ENCODE assay signal across 23 mouse cellular contexts in the genomic region with DNA sequence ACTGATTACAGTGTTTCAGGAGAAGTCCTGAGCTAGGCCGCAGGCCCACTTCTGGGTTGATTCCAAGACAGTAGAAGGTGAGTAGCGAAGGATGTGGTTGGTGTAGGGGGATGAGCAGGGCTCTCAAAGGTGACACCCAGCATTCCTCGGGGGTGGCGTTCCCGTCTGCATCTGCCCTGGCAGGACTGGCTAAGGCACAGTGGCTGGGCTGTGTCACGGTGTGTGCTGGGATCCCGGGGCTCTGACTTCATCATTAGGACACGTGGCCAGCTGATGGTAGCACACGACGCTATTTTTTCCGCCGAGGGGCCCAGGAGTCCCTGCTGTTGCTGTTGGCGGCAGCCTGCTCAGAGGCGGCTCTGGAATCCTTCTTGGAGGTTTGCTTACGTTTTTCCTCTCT. TPM values are rescaled to one million over a fixed set of nuclear protein-coding genes. Genes with fewer than 3 reads are reported as not detected.
A peak's percentile ranks its signal among the peaks of the same experiment; 100 is the strongest.
DNase-seq lines count a peak whose midpoint lies in the region; ATAC-seq and TF ChIP-seq lines count a peak whose summit lies in the region.
"Had no signal": no experiment of that assay in that cellular context is flagged by ENCODE, and none has a peak within 500 bp of the region (broad histone marks: within the 10 kb centered on the region; RNA-seq: fewer than 3 reads in every experiment).

No protein-coding gene starts in this region.

- peaks cover 3% of the 10 kb centered on the region for H3K79me2 ChIP-seq in heart, adult 2 months (replicated peaks; ENCODE audit: control insufficient read depth, insufficient read depth, low read length)

- no peak overlapping the region for H3K9ac ChIP-seq in heart, adult 2 months (ENCODE audit: low read depth, low read length)
- H3K9ac ChIP-seq in heart, postnatal 0 days (replicated peaks; ENCODE audit: low read depth, low read length) = no peak overlapping the region
- peak overlapping the region; percentile 64 for H3K9ac ChIP-seq in ES-Bruce4 (ENCODE audit: low read depth, poor library complexity, severe bottlenecking)
- H3K9ac ChIP-seq: embryonic facial prominence, embryonic 13.5 days; hindbrain, embryonic 12.5 days had no signal

- ATAC-seq in heart, postnatal 0 days (ENCODE audit: insufficient read depth, low read depth) = no peak
- ATAC-seq: activated CD4-positive, CD25-positive, alpha-beta regulatory T cell, adult 4 months; forebrain, embryonic 14.5 days; hindbrain, embryonic 16.5 days; inflammation-experienced regulatory T-cells, adult 6 months; intestine, postnatal 0 days; Patski had no signal

- 67% methylated on average over 15 of the region's 15 CpGs for WGBS in heart, adult 2 months
- WGBS in heart, embryonic 10.5 days = 81% methylated on average over 15 of the region's 15 CpGs
- WGBS in heart, postnatal 0 days = 69% methylated on average over 15 of the region's 15 CpGs

- TF ChIP-seq CTCF in heart, adult 2 months (IDR thresholded peaks at IDR 0.05) = no peak
- TF ChIP-seq CTCF in heart, postnatal 0 days (IDR thresholded peaks at IDR 0.05; ENCODE audit: low read depth) = no peak
- TF ChIP-seq CTCF in E14TG2a.4 (conservative IDR thresholded peaks at IDR 0.05; ENCODE audit: low read length) = no peak
- TF ChIP-seq CTCF in ES-Bruce4 (IDR thresholded peaks at IDR 0.05; ENCODE audit: low read depth, low read length) = no peak

- no peak overlapping the region for H3K4me2 ChIP-seq in heart, postnatal 0 days (ENCODE audit: low read depth, low read length)
- H3K4me2 ChIP-seq: embryonic facial prominence, embryonic 13.5 days; hindbrain, embryonic 12.5 days had no signal

- no peak for DNase-seq in heart, adult 2 months
- DNase-seq in heart, embryonic 10.5 days (ENCODE audit: low spot score) = no peak
- DNase-seq in heart, postnatal 0 days (ENCODE audit: low spot score) = no peak
- DNase-seq in heart, postnatal 10 days = no peak
- DNase-seq in left cerebral cortex, adult 18-20 months (ENCODE audit: low spot score in 2 of 2) = no peak
- DNase-seq: adrenal gland, postnatal 14 days; cerebellum, adult 18-20 months; cerebellum, adult 9-11 months; cerebellum, postnatal 36 days; heart, postnatal 4 days; kidney, adult 8-10 months had no signal

- no peaks in the 10 kb centered on the region for H3K9me3 ChIP-seq in heart, embryonic 10.5 days
- no peaks in the 10 kb centered on the region for H3K9me3 ChIP-seq in heart, postnatal 0 days (replicated peaks; ENCODE audit: control insufficient read depth, low read length)
- H3K9me3 ChIP-seq in E14TG2a.4 (ENCODE audit: low read length) = no peaks in the 10 kb centered on the region
- H3K9me3 ChIP-seq in ES-Bruce4 (replicated peaks; ENCODE audit: control insufficient read depth, insufficient read depth, low read length, poor library complexity, severe bottlenecking) = no peaks in the 10 kb centered on the region
- H3K9me3 ChIP-seq: embryonic facial prominence, embryonic 13.5 days; hindbrain, embryonic 12.5 days had no signal

- peak overlapping the region; percentile 82 for H3K27ac ChIP-seq in heart, adult 2 months
- no peak overlapping the region for H3K27ac ChIP-seq in heart, embryonic 10.5 days
- H3K27ac ChIP-seq in heart, postnatal 0 days (ENCODE audit: low read depth) = peak overlapping the region; percentile 41
- H3K27ac ChIP-seq in ES-Bruce4 (ENCODE audit: insufficient read depth, low read length) = no peak overlapping the region
- H3K27ac ChIP-seq: embryonic facial prominence, embryonic 13.5 days; hindbrain, embryonic 12.5 days had no signal

- H3K36me3 ChIP-seq in heart, adult 2 months (ENCODE audit: control insufficient read depth, insufficient read depth, low read length) = no peaks in the 10 kb centered on the region; the same call in 1 of the 2 replicates
- H3K36me3 ChIP-seq in heart, embryonic 10.5 days = peaks cover 46% of the 10 kb centered on the region
- H3K36me3 ChIP-seq in heart, postnatal 0 days (replicated peaks; ENCODE audit: control insufficient read depth, insufficient read depth, low read length) = peaks cover 40% of the 10 kb centered on the region
- H3K36me3 ChIP-seq in E14TG2a.4 (ENCODE audit: insufficient read depth, low read length) (peaks cover 54% of the 10 kb centered on the region), ES-Bruce4 (ENCODE audit: control insufficient read depth, insufficient read depth, low read length, poor library complexity, severe bottlenecking) (no peaks in the 10 kb centered on the region)

- TF ChIP-seq EP300 in heart, adult 2 months (IDR thresholded peaks at IDR 0.05; ENCODE audit: insufficient read depth, low read depth, low read length) = no peak
- TF ChIP-seq EP300 in heart, postnatal 0 days (IDR thresholded peaks at IDR 0.05; ENCODE audit: low read depth) = no peak
- no peak for TF ChIP-seq EP300 in ES-Bruce4 (IDR thresholded peaks at IDR 0.05; ENCODE audit: insufficient read depth, low read depth, low read length)

- intact Hi-C loops in heart, adult 2 months (cut with DNase I) = no loop called here
- intact Hi-C loops in heart, postnatal 10 days (cut with DNase I) = loop anchor here (2.0 kb wide), 1 partner anchor 35 kb away; no protein-coding TSS in a partner anchor

- no peak for TF ChIP-seq POLR2A in heart, adult 2 months (IDR thresholded peaks at IDR 0.05; ENCODE audit: insufficient read depth, low read depth, low read length)
- TF ChIP-seq POLR2A in ES-Bruce4 (IDR thresholded peaks at IDR 0.05; ENCODE audit: insufficient read depth, low read length) = no peak

- H3K27me3 ChIP-seq in heart, adult 2 months (ENCODE audit: control insufficient read depth, insufficient read depth, low read length) = no peaks in the 10 kb centered on the region
- H3K27me3 ChIP-seq in heart, embryonic 10.5 days (ENCODE audit: insufficient read depth, poor library complexity, severe bottlenecking) = no peaks in the 10 kb centered on the region
- no peaks in the 10 kb centered on the region for H3K27me3 ChIP-seq in heart, postnatal 0 days (ENCODE audit: control insufficient read depth, insufficient read depth, low read length)
- H3K27me3 ChIP-seq in E14TG2a.4 (ENCODE audit: insufficient read depth, low read length) (no peaks in the 10 kb centered on the region), ES-Bruce4 (ENCODE audit: control insufficient read depth, insufficient read depth, low read length, poor library complexity, severe bottlenecking) (no peaks in the 10 kb centered on the region)
- H3K27me3 ChIP-seq: embryonic facial prominence, embryonic 13.5 days; hindbrain, embryonic 12.5 days; Patski had no signal

- H3K4me3 ChIP-seq in heart, adult 2 months = no peak overlapping the region
- no peak overlapping the region for H3K4me3 ChIP-seq in heart, embryonic 10.5 days
- H3K4me3 ChIP-seq in heart, postnatal 0 days (ENCODE audit: low read depth, low read length) = no peak overlapping the region
- H3K4me3 ChIP-seq in E14TG2a.4 (replicated peaks; ENCODE audit: low read length) = peak overlapping the region; percentile 69
- H3K4me3 ChIP-seq in ES-Bruce4 (ENCODE audit: low read depth, low read length) = peak overlapping the region; percentile 26; the same call in 1 of the 2 replicates
- H3K4me3 ChIP-seq: embryonic facial prominence, embryonic 13.5 days; hindbrain, embryonic 12.5 days had no signal

- peaks cover 7% of the 10 kb centered on the region for H3K4me1 ChIP-seq in heart, adult 2 months (ENCODE audit: control insufficient read depth, insufficient read depth, low read length)
- H3K4me1 ChIP-seq in heart, embryonic 10.5 days = peaks cover 20% of the 10 kb centered on the region
- H3K4me1 ChIP-seq in heart, postnatal 0 days (ENCODE audit: control insufficient read depth, insufficient read depth) = peaks cover 10% of the 10 kb centered on the region; the same call in 1 of the 2 replicates
- H3K4me1 ChIP-seq in E14TG2a.4 (replicated peaks; ENCODE audit: low read depth, low read length) (peaks cover 44% of the 10 kb centered on the region), ES-Bruce4 (ENCODE audit: control insufficient read depth, insufficient read depth, low read length) (peaks cover 2% of the 10 kb centered on the region)

RNA-seq across cellular contexts. Expression of gene Lmf2, which starts 4.2 kb away (rescaled TPM):
- total RNA-seq in heart, adult 2 months (2021) = 10 to 100 TPM; 25.7 to 26.1 TPM
- 32.9 and 33.3 TPM in 2 replicates for polyA plus RNA-seq in heart, adult 2 months (2012; rRNA removed)
- polyA plus RNA-seq in heart, embryonic 10.5 days (2016; fragmentation: Nextera tagmentation; extraction: Ambion mirVana) = 51.5 and 55.2 TPM in 2 replicates
- total RNA-seq in heart, postnatal 0 days (2014; rRNA removed; ENCODE audit: low replicate concordance) = 26.9 and 33.5 TPM in 2 replicates
- 31.4 and 33.3 TPM in 2 replicates for polyA plus RNA-seq in heart, postnatal 0 days (2015; fragmentation: Nextera tagmentation; extraction: Ambion mirVana)
- total RNA-seq in heart, postnatal 10 days (2021) = 10 to 100 TPM; 44.2 to 48.9 TPM
- 41.4 and 42.1 TPM in 2 replicates for polyA plus RNA-seq in ES-Bruce4 (2011; ENCODE audit: insufficient read depth, insufficient read length, low read depth, missing spikeins)
- total RNA-seq in left cerebral cortex, adult 18-20 months (2021) = 10 to 100 TPM; 17.8 to 21.2 TPM

RNA-seq across cellular contexts. Expression of gene Ncaph2, which starts 4.2 kb away (rescaled TPM):
- 10 to 100 TPM; 49.3 to 55.7 TPM for total RNA-seq in heart, adult 2 months (2021)
- polyA plus RNA-seq in heart, adult 2 months (2012; rRNA removed) = 69.9 and 70.0 TPM in 2 replicates
- polyA plus RNA-seq in heart, embryonic 10.5 days (2016; fragmentation: Nextera tagmentation; extraction: Ambion mirVana) = 137 and 150 TPM in 2 replicates
- 83.8 and 136 TPM in 2 replicates for total RNA-seq in heart, postnatal 0 days (2014; rRNA removed; ENCODE audit: low replicate concordance)
- polyA plus RNA-seq in heart, postnatal 0 days (2015; fragmentation: Nextera tagmentation; extraction: Ambion mirVana) = 59.4 and 64.3 TPM in 2 replicates
- 10 to 100 TPM; 79.2 to 80.9 TPM for total RNA-seq in heart, postnatal 10 days (2021)
- polyA plus RNA-seq in ES-Bruce4 (2011; ENCODE audit: insufficient read depth, insufficient read length, low read depth, missing spikeins) = 164 and 173 TPM in 2 replicates
- 100 to 1,000 TPM; 111 to 119 TPM for total RNA-seq in left cerebral cortex, adult 18-20 months (2021)

RNA-seq across cellular contexts. Expression of gene Miox, which starts 17.1 kb away (rescaled TPM):
- total RNA-seq in heart, adult 2 months (2021) = not detected
- polyA plus RNA-seq in heart, adult 2 months (2012; rRNA removed) = not detected in 2 replicates
- polyA plus RNA-seq in heart, embryonic 10.5 days (2016; fragmentation: Nextera tagmentation; extraction: Ambion mirVana) = not detected in 2 replicates
- total RNA-seq in heart, postnatal 0 days (2014; rRNA removed; ENCODE audit: low replicate concordance) = not detected in 2 replicates
- polyA plus RNA-seq in heart, postnatal 0 days (2015; fragmentation: Nextera tagmentation; extraction: Ambion mirVana) = not detected in 2 replicates
- total RNA-seq in heart, postnatal 10 days (2021) = not detected
- not detected in 2 replicates for polyA plus RNA-seq in ES-Bruce4 (2011; ENCODE audit: insufficient read depth, insufficient read length, low read depth, missing spikeins)
- not detected for total RNA-seq in left cerebral cortex, adult 18-20 months (2021)
- total RNA-seq: adrenal gland, postnatal 14 days; gastrocnemius, adult 8-10 months; gastrocnemius, postnatal 4 days; heart, postnatal 4 days had no signal
- polyA plus RNA-seq: activated CD4-positive, CD25-positive, alpha-beta regulatory T cell, adult 4 months; embryonic facial prominence, embryonic 13.5 days; forebrain, embryonic 14.5 days; hindbrain, embryonic 12.5 days; hindbrain, embryonic 16.5 days; inflammation-experienced regulatory T-cells, adult 6 months; intestine, postnatal 0 days; Patski had no signal

RNA-seq across cellular contexts. Expression of gene Sco2, which starts 22.3 kb away (rescaled TPM):
- total RNA-seq in heart, adult 2 months (2021) = 10 to 100 TPM; 25.1 to 29.4 TPM
- 35.6 and 40.7 TPM in 2 replicates for polyA plus RNA-seq in heart, adult 2 months (2012; rRNA removed)
- polyA plus RNA-seq in heart, embryonic 10.5 days (2016; fragmentation: Nextera tagmentation; extraction: Ambion mirVana) = 8.1 TPM in 2 replicates
- total RNA-seq in heart, postnatal 0 days (2014; rRNA removed; ENCODE audit: low replicate concordance) = 29.0 and 30.6 TPM in 2 replicates
- polyA plus RNA-seq in heart, postnatal 0 days (2015; fragmentation: Nextera tagmentation; extraction: Ambion mirVana) = 8.1 and 9.4 TPM in 2 replicates
- 10 to 100 TPM; 20.5 to 22.0 TPM for total RNA-seq in heart, postnatal 10 days (2021)
- polyA plus RNA-seq in ES-Bruce4 (2011; ENCODE audit: insufficient read depth, insufficient read length, low read depth, missing spikeins) = 11.0 and 12.0 TPM in 2 replicates
- total RNA-seq in left cerebral cortex, adult 18-20 months (2021) = 10 to 100 TPM; 27.7 to 28.6 TPM

RNA-seq across cellular contexts. Expression of gene Tymp, which starts 25.5 kb away (rescaled TPM):
- under 1 TPM; 0.18 to 0.47 TPM for total RNA-seq in heart, adult 2 months (2021)
- polyA plus RNA-seq in heart, adult 2 months (2012; rRNA removed) = 1.1 and 1.8 TPM in 2 replicates
- 1.3 and 1.4 TPM in 2 replicates for polyA plus RNA-seq in heart, embryonic 10.5 days (2016; fragmentation: Nextera tagmentation; extraction: Ambion mirVana)
- total RNA-seq in heart, postnatal 0 days (2014; rRNA removed; ENCODE audit: low replicate concordance) = 1.6 and 7.2 TPM in 2 replicates
- polyA plus RNA-seq in heart, postnatal 0 days (2015; fragmentation: Nextera tagmentation; extraction: Ambion mirVana) = 1.3 and 1.4 TPM in 2 replicates
- total RNA-seq in heart, postnatal 10 days (2021) = under 1 TPM; 0.31 to 0.64 TPM
- not detected in 2 replicates for polyA plus RNA-seq in ES-Bruce4 (2011; ENCODE audit: insufficient read depth, insufficient read length, low read depth, missing spikeins)
- 1 to 10 TPM; 1.5 TPM for total RNA-seq in left cerebral cortex, adult 18-20 months (2021)

Comparison
In these comparisons a context has a peak if more than half of its experiments do, and no peak if none do; other contexts are left out.
1. H3K27ac ChIP-seq: peak in heart, adult 2 months (single experiment) and heart, postnatal 0 days (single experiment); none in heart, embryonic 10.5 days (single experiment) and ES-Bruce4 (single experiment).
2. H3K4me3 ChIP-seq: peak in E14TG2a.4 (single experiment) and ES-Bruce4 (single experiment); none in heart, adult 2 months (single experiment), heart, embryonic 10.5 days (single experiment) and heart, postnatal 0 days (single experiment).